Mouse (Mus musculus): ENCODE measurements around the gene Gfra1. TPM values are rescaled to one million over a fixed set of nuclear protein-coding genes. Genes with fewer than 3 reads are reported as not detected.

Gene Gfra1
- total RNA-seq, 2 experiments from 2014 or later: 0.76 to 1.5 TPM

- no peak for DNase-seq
Measured at GRCm38 (mm10) chr19:58442785-58443732, 12.7 kb downstream of the Gfra1 start.

- no peak for DNase-seq
Measured at GRCm38 (mm10) chr19:58441785-58442184, 13.9 kb downstream of the Gfra1 start.

DNA sequence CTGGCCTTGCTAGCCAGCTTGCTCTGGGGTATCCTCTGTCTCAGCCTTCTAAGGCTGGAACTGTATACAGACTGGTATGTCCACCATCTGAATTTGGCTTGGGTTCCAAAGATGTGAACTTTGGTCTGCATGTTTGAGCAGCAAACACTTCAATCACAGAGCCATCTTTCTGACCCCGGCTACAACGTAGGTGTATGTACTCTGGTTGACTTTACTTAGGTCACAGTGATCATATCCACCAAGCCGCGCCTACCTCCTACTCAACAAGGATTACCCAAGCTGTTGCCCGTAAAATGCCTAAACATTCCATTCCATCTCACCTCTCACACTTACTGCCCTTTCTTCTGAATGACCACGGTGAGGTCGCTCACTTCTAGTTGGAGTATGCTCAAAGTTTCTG is 14.5 kb downstream of the Gfra1 start:
- DNase-seq: no peak

GRCm38 (mm10) chr19:58438762-58439161 is 16.9 kb downstream of the Gfra1 start:
- DNase-seq: no peak

GRCm38 (mm10) chr19:58437441-58438071 is 18.2 kb downstream of the Gfra1 start:
- no peak for DNase-seq

GRCm38 (mm10) chr19:58436874-58437273 is 18.8 kb downstream of the Gfra1 start:
- peak in 1 of 2 experiments; percentile 7 for DNase-seq

GRCm38 (mm10) chr19:58435877-58436276 is 19.8 kb downstream of the Gfra1 start:
- DNase-seq: no peak

GRCm38 (mm10) chr19:58432840-58433239 is 22.9 kb downstream of the Gfra1 start:
- DNase-seq: no peak

GRCm38 (mm10) chr19:58428546-58428945 is 27.2 kb downstream of the Gfra1 start:
- no peak for DNase-seq

DNA sequence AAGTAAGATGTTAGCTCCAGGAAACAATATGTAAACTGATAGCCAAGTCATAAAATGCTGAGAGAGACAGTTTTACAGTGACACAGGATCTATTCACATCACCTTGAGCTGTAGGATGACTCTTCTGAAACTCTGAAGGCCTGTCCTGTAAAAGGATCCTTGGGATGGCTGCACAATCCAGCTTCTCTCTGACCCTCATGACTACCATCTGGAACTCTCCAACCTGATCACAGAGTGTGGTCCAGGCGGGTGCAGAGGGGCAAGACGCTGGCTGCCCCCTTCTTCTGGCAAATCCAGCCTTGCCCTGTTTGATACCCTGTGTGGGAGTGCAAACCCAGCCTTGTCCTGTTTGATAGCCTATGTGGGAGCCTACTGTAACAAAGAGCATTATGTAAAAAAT is 28.4 kb downstream of the Gfra1 start:
- no peak for DNase-seq

DNA sequence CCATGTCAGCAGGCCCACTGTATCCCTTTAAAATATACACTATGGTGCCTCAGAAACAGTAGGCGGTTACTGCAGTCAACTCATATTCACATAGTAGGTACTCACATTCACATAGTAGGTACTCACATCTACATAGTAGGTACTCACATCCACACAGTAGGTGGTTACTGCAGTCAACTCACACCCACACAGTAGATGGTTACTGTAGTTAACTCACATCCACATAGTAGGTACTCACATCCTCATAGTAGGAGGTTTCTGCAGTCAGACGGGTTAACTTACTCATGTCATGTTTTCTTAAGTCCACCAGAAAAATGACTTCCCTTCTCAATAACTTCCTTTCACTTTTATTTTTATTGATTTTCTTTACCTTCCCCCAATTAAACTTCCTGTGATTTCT is 30.8 kb downstream of the Gfra1 start:
- DNase-seq: no peak

GRCm38 (mm10) chr19:58424179-58424578 is 31.5 kb downstream of the Gfra1 start:
- no peak for DNase-seq

DNA sequence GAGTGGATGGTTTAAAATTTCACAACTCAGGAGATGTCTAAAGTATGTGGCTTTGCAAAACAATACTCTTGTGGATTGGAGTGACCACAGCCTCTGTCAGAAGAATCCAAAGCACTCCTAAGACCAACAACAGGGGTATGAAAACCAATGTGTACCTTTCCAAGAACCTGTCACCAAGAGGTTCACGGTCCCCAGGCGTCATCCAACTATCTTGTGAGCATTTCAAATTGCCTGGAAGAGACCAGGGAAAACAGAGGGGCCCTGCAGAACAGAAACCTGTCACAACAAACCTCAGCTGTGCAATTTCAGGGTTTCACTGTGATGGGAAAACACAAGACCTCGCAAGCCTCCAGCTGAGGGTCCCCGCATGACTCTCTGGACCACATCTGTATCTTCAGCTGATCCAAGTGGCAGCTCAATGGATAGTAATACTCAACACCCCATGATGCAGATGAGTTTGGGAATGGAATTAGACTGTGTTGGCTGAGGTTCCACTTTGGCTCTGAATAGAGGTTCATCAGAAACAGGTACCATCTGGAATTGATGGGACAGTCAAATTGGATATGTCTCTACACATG is 32.7 kb downstream of the Gfra1 start:
- DNase-seq: no peak

GRCm38 (mm10) chr19:58419685-58420084 is 36.0 kb downstream of the Gfra1 start:
- no peak for DNase-seq

DNA sequence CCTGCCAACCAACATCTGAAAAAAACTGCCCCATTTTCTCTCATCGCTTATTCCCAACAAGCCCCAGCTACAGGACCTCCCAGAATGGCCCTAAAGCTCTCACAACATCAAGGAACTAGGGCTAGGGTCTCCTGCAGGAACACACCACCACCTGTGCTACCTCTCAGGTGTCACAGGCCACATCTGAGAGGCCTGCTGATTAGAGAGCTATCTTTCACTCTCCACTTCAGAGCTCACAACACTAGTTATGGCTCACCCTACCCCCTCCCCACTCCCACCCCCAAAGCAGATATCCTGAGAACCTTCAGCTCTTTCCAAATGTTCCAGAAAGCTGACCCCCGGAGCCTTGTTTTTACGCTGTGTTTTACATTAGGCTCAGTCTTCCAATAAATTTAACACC is 36.4 kb downstream of the Gfra1 start:
- DNase-seq: no peak

DNA sequence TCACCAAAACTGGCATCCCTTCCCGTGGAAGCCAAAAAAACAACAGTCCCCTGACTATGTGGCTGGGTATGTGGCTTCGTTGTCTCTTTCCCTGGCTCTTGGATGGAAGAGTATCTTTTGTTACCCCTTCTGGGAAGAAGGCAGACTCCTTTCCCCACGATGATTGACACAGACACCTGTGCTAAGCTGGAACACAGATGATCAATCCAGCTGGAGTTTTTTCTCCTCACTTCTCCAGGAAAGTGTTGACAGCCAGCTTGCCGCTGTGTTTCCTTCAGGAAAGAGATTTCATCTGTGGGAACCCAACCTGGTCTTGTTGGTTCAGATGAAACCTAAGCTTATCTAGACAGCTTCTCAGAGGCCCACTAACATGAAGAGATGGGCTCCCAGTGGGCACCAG is 40.5 kb downstream of the Gfra1 start:
- no peak for DNase-seq

DNA sequence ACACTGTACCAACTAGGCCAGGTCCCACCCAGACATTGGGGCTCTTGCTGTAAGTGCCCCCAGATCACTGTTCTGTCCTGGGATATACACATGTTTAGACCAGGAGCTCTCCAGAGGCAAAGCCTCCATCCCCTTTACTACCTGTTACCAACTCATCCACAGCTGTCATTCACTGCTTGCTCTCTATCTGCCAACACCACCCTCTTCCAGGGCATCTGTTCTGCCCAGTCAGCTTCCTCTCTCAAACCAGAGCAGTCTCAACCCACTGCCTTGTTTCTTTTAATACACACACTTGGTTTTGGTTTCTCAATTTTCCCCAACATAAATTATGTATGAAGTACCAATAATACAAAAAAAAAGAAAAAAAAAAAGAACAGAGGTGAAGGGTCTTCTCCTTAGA is 41.0 kb downstream of the Gfra1 start:
- DNase-seq: no peak

DNA sequence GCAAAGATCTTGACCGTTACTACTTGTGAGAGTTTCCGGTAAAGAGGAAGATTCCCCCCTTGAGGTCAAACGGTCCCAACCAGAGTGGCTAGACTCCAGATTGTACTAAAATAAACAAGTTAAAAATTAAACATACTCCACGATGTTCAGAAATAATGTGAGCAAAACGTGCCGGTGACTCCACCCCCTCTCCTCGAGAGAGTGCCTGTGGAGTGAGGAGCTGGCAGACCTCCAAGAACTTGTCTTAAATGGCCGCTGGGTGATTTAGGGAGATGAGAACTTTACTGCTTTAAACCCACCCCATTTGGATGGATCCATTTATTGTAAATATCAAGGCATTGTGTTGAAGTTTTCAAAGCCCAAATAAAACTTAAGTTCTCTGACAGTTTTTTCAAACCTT is 42.4 kb downstream of the Gfra1 start:
- DNase-seq: peak; percentile 45 to 70

GRCm38 (mm10) chr19:58412811-58413210 is 42.9 kb downstream of the Gfra1 start:
- DNase-seq: no peak

DNA sequence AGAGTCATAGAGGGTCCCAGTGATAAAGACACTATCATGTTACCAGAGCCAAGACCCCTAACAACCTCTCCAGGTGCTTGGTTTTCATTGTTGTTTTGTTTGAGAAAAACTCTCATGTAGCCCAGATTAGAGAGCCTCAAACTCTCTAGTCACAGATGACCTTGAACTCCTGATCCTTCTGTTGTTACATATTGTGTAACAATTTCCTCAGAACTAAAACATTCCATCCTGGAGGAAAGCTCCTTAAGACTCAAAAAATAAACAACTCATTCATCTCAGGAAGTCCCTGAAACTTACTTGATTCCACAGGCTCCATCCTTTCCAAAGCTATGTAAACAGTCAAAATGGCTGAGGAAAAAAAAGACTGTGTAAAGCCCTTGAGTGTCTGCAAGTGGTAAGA is 49.0 kb downstream of the Gfra1 start:
- DNase-seq: no peak

GRCm38 (mm10) chr19:58400224-58400623 is 55.5 kb downstream of the Gfra1 start:
- no peak for DNase-seq

DNA sequence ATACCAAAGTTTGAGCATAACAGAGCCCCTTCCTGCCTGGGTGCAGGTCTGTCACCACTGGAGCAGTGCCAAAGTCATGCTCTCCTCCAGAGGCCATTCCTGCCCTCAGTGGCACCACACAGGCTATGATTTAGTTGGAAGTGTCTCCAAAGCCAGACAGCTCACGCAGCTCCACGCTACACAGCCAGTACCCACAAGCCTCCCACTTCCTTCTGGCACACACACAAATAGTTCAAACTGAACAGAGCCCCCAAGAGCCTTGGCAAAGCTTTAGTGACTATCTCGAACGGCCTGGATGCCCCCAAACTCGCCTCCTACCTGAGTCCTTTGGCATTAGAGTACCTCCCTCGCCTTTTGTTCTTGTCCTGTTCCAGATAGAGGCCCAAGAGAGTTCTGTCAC is 56.5 kb downstream of the Gfra1 start:
- no peak for DNase-seq

DNA sequence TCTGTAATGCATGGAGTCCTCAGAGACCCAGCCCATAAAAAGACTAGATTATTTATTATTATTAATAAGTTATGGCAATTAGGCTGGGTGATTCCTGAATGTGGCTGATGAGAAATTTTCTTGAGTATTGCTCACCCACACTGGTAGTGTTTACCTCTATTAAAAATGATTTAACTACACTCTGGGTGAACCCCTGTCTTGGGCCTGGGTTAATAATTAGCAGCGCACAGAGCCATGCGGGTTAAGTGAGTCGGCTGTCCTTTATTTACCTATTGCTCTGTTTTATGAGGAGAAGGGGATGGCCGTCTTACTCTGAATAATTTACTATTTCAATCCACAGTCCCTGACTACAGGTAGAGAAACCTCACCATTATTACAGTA is 59.1 kb downstream of the Gfra1 start:
- peak in 1 of 2 experiments; percentile 4 for DNase-seq
